Mouse (Mus musculus): ENCODE data around the gene Ap4b1.
"Not testable (repeated sequence)": the region's sequence is repeated elsewhere in the genome, so short reads cannot be mapped to it uniquely, and the experiment has no call there.

Gene Ap4b1

GRCm38 (mm10) chr3:103801631-103802531 is 7.4 kb upstream of the Ap4b1 start:
- peak; percentile 39 to 51 for DNase-seq (ENCODE audit: low spot score in 2 of 2)

GRCm38 (mm10) chr3:103802861-103803260 is 6.5 kb upstream of the Ap4b1 start:
- no peak for DNase-seq (ENCODE audit: low spot score in 2 of 2)

GRCm38 (mm10) chr3:103805671-103806070 is 3.6 kb upstream of the Ap4b1 start:
- DNase-seq (ENCODE audit: low spot score in 2 of 2), result no peak

- no peak for DNase-seq (ENCODE audit: low spot score in 2 of 2)
Measured at GRCm38 (mm10) chr3:103809799-103810150, 455 bp downstream of the Ap4b1 start.

GRCm38 (mm10) chr3:103810967-103811366 is 1.6 kb downstream of the Ap4b1 start:
- DNase-seq (ENCODE audit: low spot score in 2 of 2), result no peak

GRCm38 (mm10) chr3:103827548-103827947 is 18.2 kb downstream of the Ap4b1 start:
- no peak for DNase-seq (ENCODE audit: low spot score in 2 of 2)

- no peak for DNase-seq (ENCODE audit: low spot score in 2 of 2)
Measured at GRCm38 (mm10) chr3:103829036-103829435, 19.7 kb downstream of the Ap4b1 start.

GRCm38 (mm10) chr3:103830681-103831080 is 21.4 kb downstream of the Ap4b1 start:
- not testable (repeated sequence) for DNase-seq (ENCODE audit: low spot score in 2 of 2)

- no peak for DNase-seq (ENCODE audit: low spot score in 2 of 2)
Measured at GRCm38 (mm10) chr3:103831146-103831545, 21.8 kb downstream of the Ap4b1 start.

- no peak for DNase-seq (ENCODE audit: low spot score in 2 of 2)
Measured at GRCm38 (mm10) chr3:103832426-103832825, 23.1 kb downstream of the Ap4b1 start, which contains the start of gene Bcl2l15. TSS of gene Bcl2l15 (plus strand) at chr3:103832601.

- DNase-seq (ENCODE audit: low spot score in 2 of 2), result no peak
Measured at GRCm38 (mm10) chr3:103834001-103834400, 24.7 kb downstream of the Ap4b1 start.

- no peak for DNase-seq (ENCODE audit: low spot score in 2 of 2)
Measured at GRCm38 (mm10) chr3:103835272-103835950, 26.1 kb downstream of the Ap4b1 start.

GRCm38 (mm10) chr3:103835951-103836310 is 26.6 kb downstream of the Ap4b1 start:
- DNase-seq (ENCODE audit: low spot score in 2 of 2), result no peak

GRCm38 (mm10) chr3:103836453-103836852 is 27.1 kb downstream of the Ap4b1 start:
- no peak for DNase-seq (ENCODE audit: low spot score in 2 of 2)

- no peak for DNase-seq (ENCODE audit: low spot score in 2 of 2)
Measured at GRCm38 (mm10) chr3:103839711-103840110, 30.4 kb downstream of the Ap4b1 start.

GRCm38 (mm10) chr3:103840195-103840594 is 30.9 kb downstream of the Ap4b1 start:
- not testable (repeated sequence) for DNase-seq (ENCODE audit: low spot score in 2 of 2)

GRCm38 (mm10) chr3:103840946-103841345 is 31.6 kb downstream of the Ap4b1 start:
- not testable (repeated sequence) for DNase-seq (ENCODE audit: low spot score in 2 of 2)

GRCm38 (mm10) chr3:103850644-103851363 is 41.5 kb downstream of the Ap4b1 start:
- no peak for DNase-seq (ENCODE audit: low spot score in 2 of 2)

GRCm38 (mm10) chr3:103851481-103851880 is 42.2 kb downstream of the Ap4b1 start:
- DNase-seq (ENCODE audit: low spot score in 2 of 2), result no peak

GRCm38 (mm10) chr3:103851882-103852281 is 42.6 kb downstream of the Ap4b1 start:
- DNase-seq (ENCODE audit: low spot score in 2 of 2), result no peak

- peak in 1 of 2 experiments; percentile 35 for DNase-seq (ENCODE audit: low spot score in 2 of 2)
Measured at GRCm38 (mm10) chr3:103852565-103853299, 43.4 kb downstream of the Ap4b1 start.

- no peak for DNase-seq (ENCODE audit: low spot score in 2 of 2)
Measured at GRCm38 (mm10) chr3:103853804-103854203, 44.5 kb downstream of the Ap4b1 start.

Measured in frontal cortex, postnatal 36 days (tissue).